Mouse (Mus musculus): ENCODE results near the gene Olfr744.
"Not testable (repeated sequence)": the region's sequence is repeated elsewhere in the genome, so short reads cannot be mapped to it uniquely, and the experiment has no call there.

Gene Olfr744

GRCm38 (mm10) chr14:50614579-50614978 is at the start of gene Olfr744:
Gene Olfr744, plus strand, starts transcription at chr14:50614879.
- DNase-seq: no peak

- not testable (repeated sequence) for DNase-seq
These were observed 41.6 kb upstream of the Olfr744 start for GRCm38 (mm10) chr14:50573056-50573455.

GRCm38 (mm10) chr14:50639088-50639487 is 24.4 kb downstream of the Olfr744 start, which contains the start of gene Olfr745:
Gene Olfr745, plus strand, starts transcription at chr14:50639388.
- no peak for DNase-seq

GRCm38 (mm10) chr14:50646783-50647182 is 32.1 kb downstream of the Olfr744 start, which contains the start of gene Olfr746:
Gene Olfr746, plus strand, starts transcription at chr14:50647083.
- DNase-seq: no peak

All from cerebellum, postnatal 36 days (tissue).